Mouse (Mus musculus) hindbrain, postnatal 0 days (tissue): Measurements from ENCODE around the gene Anks1. TPM values are rescaled to one million over a fixed set of nuclear protein-coding genes. Genes with fewer than 3 reads are reported as not detected.

ENCODE experiments used
- ATAC-seq: fragments of 200-750 bp; cut with Nextera tagmentation; 2 replicates; pipeline ENCODE4 v1.8.0; 2017; ENCODE audit warnings: mild to moderate bottlenecking, moderate TSS enrichment, moderate library complexity
- DNase-seq: peaks from one replicate; pipeline ENCODE4 v3.0.0-alpha.2; 2015; ENCODE audit warnings: low spot score
- H3K27ac ChIP-seq: fragments of 300-500 bp; sonication (generic); 2 replicates; pipeline ENCODE4 v1.5.1; 2014; ENCODE audit warnings: mild to moderate bottlenecking
- H3K27me3 ChIP-seq: fragments of 300-500 bp; sonication (generic); 2 replicates; pipeline ENCODE4 v1.6.1; 2014; ENCODE audit warnings: low read length, mixed read lengths; ENCODE audit not compliant: insufficient read depth
- H3K36me3 ChIP-seq: fragments of 300-500 bp; sonication (generic); 2 replicates; pipeline ENCODE4 v1.6.1; 2014; ENCODE audit warnings: low read length, mixed read lengths; ENCODE audit not compliant: insufficient read depth
- H3K4me1 ChIP-seq: fragments of 300-500 bp; sonication (generic); 2 replicates; pipeline ENCODE4 v1.6.1; 2014; ENCODE audit warnings: antibody characterized with exemption, low read length, mixed read lengths; ENCODE audit not compliant: insufficient read depth
- H3K4me2 ChIP-seq: fragments of 300-500 bp; sonication (generic); 2 replicates; pipeline ENCODE4 v1.6.1; 2014; ENCODE audit warnings: low read depth, mild to moderate bottlenecking, low read length, moderate library complexity, mixed read lengths
- H3K4me3 ChIP-seq: fragments of 300-500 bp; sonication (generic); 2 replicates; pipeline ENCODE4 v1.5.1; 2014; ENCODE audit warnings: low read length
- H3K9ac ChIP-seq: fragments of 300-500 bp; sonication (generic); replicated peaks from 2 replicates; pipeline ENCODE4 v1.6.1; 2014; ENCODE audit warnings: mild to moderate bottlenecking, low read length, moderate library complexity, mixed read lengths
- H3K9me3 ChIP-seq: fragments of 300-500 bp; sonication (generic); 2 replicates; pipeline ENCODE4 v1.6.1; 2016; ENCODE audit warnings: low read length, mixed read lengths
- CTCF ChIP-seq: IDR thresholded peaks from 2 replicates; pipeline ENCODE4 v1.5.1; 2016; ENCODE audit warnings: antibody characterized with exemption, control low read depth, low read depth
- WGBS: fragments of 180-500 bp; shearing (Covaris S2); extraction: QIAGEN DNeasy Blood & Tissue Kit; methylation state at CpG from one replicate; pipeline ENCODE4 v1.1.7; 2014; 5-methylcytosine and 5-hydroxymethylcytosine counted together
- polyA plus RNA-seq: library from polyadenylated mRNA; unstranded; fragments of >200 nt; fragmentation: Nextera tagmentation; extraction: Ambion mirVana; gene quantifications from 2 replicates; pipeline ENCODE4 v1.2.1, GENCODE M21; 2015
- total RNA-seq: library from RNA; depleted of rRNA; stranded (reverse); fragments of >200 nt; gene quantifications from 2 replicates; pipeline ENCODE4 v1.2.3, GENCODE M21; 2014

Gene Anks1
- total and polyA plus RNA-seq, 2 experiments from 2014 or later, result 35.8 to 102 TPM

DNA sequence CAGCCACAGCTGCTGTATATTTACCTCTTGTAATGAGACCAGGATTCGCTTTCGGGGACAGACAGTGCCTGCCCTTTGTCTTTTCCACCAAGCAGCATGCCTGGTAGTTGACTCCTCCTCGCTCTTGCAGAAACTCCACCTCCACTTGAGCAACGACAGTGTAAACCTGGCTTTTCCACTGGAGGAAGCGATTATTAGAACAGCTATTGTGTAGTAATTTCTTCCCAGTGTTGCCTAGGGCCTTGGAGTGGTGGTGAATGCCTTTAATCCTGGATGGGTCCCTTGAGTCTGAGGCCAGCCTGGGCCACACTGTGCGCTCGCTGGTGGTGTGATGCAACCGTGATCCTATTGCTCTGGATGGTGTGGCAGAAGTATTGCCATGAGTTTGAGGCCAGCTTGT lies 26.0 kb upstream of the Anks1 start:
- Histone ChIP-seq H3K27me3 (no peaks in the 10 kb centered on the region), H3K4me3 (no peak overlapping the region), H3K4me2 (no peak overlapping the region), H3K36me3 (peaks cover 67% of the 10 kb centered on the region), H3K4me1 (no peaks in the 10 kb centered on the region), H3K9ac (no peak overlapping the region), H3K27ac (no peak overlapping the region), H3K9me3 (no peaks in the 10 kb centered on the region)
- no peak for TF ChIP-seq CTCF
- no peak for DNase-seq
- no peak for ATAC-seq
- WGBS, result 92% methylated on average over 8 of the region's 8 CpGs

DNA sequence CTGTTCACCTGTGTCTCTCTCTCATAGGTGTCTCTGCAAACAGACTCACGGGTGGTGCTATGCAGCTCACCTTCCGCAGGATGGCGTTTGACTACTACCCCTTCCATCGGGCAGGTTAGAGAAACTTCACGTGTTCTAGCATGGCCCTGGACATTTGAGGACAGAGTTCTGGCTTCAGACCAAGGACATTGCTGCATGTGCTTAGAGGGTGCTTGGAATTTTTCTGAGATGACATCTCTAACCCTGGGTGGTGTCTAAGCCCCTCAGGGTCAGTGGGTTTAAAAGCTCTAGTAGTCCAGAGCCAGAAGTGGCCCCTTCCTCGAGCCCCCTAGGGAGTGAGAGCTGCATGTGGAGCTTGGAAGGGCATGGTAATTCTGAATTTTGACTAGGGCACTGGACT lies 25.1 kb upstream of the Anks1 start:
- DNase-seq (no peak), ATAC-seq (no peak)
- Histone ChIP-seq H3K36me3 (peaks cover 68% of the 10 kb centered on the region), H3K27ac (no peak overlapping the region), H3K27me3 (no peaks in the 10 kb centered on the region), H3K9me3 (no peaks in the 10 kb centered on the region), H3K4me3 (no peak overlapping the region), H3K4me2 (no peak overlapping the region), H3K4me1 (no peaks in the 10 kb centered on the region), H3K9ac (no peak overlapping the region)
- TF ChIP-seq CTCF, result no peak
- WGBS, result 91% methylated on average over 6 of the region's 6 CpGs

DNA sequence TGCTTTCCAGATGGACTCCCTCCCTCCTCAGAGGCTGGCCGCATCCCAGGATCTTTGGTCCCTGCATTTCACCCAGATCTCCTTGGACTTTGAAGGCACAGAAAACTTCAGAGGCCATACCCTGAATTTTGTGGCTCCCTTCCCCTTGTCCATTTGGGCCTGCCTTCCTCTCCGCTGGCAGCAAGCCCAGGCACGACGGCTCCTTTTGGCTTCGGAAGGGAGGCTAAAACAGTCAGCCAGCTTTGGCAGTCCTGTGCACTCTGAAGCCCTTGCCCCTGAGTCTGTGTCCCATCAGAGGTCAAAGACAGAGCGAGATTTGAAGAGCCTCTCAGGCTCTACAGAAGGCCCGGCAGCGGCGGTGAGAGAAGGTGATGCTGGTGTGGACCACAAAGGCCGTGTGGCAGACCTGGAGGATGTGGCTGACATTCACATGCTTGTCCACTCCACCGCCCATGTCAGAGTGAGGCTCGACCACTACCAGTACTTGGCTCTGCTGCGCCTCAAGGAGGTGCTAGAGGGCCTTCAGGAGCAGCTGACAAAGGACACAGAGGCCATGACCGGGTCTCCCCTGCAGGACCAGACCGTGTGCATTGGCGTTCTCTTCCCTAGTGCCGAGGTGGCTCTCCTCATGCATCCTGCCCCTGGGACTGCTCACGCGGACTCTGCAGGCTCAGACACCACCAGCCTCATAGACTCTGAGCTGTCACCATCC lies 22.5 kb upstream of the Anks1 start:
- peak; percentile 17 for DNase-seq
- ATAC-seq, result 0 out of 2 replicates have a peak, but pooled peaks have one; percentile 21
- H3K9ac ChIP-seq, result no peak overlapping the region
- H3K4me3 ChIP-seq, result no peak overlapping the region
- TF ChIP-seq CTCF, result peak; percentile 40
- H3K9me3 ChIP-seq, result no peaks in the 10 kb centered on the region
- H3K27ac ChIP-seq, result no peak overlapping the region
- peaks cover 58% of the 10 kb centered on the region for H3K36me3 ChIP-seq
- H3K4me1 ChIP-seq, result no peaks in the 10 kb centered on the region
- no peak overlapping the region for H3K4me2 ChIP-seq
- WGBS, result 78% methylated on average over 19 of the region's 19 CpGs
- no peaks in the 10 kb centered on the region for H3K27me3 ChIP-seq

DNA sequence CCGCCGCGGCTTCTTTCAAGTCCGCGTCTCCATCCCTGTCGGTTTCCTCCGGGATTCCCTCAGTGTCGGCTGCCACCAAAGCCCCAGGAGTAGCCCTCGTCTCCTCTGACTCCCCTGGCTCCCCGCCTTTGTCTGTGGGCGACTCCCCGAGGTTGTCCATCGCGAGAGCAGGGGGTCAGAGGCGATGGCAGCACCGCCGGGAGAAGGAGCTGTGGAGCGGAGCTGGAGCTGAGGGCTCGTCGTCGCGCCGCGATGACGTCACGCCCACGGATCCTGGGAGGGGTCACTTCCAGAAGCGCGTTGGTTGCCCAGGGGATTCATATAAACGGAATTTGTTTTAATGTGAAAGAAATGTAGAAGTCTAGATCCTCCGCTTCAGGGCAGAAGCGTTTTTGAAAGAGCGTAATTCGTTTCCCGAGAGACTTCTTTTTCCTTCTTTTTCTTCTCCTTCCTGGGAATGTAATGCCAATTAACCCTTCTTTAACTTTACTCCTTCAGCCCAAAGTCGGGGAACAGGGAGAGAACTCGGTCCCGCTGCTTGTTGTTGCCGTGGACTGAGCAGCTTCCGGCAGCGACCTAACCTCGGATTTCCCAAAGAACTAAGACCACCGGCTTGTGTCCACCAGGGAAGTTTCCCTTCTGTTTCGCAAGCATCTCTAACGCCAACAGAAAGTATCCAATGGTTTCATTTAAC lies 1.4 kb upstream of the Anks1 start:
- peak; percentile 96 for DNase-seq
- peaks cover 18% of the 10 kb centered on the region for H3K36me3 ChIP-seq
- H3K4me1 ChIP-seq, result peaks cover 19% of the 10 kb centered on the region
- peak overlapping the region; percentile 92 for H3K4me3 ChIP-seq
- no peaks in the 10 kb centered on the region for H3K27me3 ChIP-seq
- under 1% methylated on average over 45 of the region's 45 CpGs for WGBS
- peak; percentile 71 for ATAC-seq
- no peaks in the 10 kb centered on the region for H3K9me3 ChIP-seq
- H3K9ac ChIP-seq, result peak overlapping the region; percentile 90
- peak overlapping the region; percentile 77 for H3K27ac ChIP-seq
- H3K4me2 ChIP-seq, result peak overlapping the region; percentile 96
- peak; percentile 59 for TF ChIP-seq CTCF

DNA sequence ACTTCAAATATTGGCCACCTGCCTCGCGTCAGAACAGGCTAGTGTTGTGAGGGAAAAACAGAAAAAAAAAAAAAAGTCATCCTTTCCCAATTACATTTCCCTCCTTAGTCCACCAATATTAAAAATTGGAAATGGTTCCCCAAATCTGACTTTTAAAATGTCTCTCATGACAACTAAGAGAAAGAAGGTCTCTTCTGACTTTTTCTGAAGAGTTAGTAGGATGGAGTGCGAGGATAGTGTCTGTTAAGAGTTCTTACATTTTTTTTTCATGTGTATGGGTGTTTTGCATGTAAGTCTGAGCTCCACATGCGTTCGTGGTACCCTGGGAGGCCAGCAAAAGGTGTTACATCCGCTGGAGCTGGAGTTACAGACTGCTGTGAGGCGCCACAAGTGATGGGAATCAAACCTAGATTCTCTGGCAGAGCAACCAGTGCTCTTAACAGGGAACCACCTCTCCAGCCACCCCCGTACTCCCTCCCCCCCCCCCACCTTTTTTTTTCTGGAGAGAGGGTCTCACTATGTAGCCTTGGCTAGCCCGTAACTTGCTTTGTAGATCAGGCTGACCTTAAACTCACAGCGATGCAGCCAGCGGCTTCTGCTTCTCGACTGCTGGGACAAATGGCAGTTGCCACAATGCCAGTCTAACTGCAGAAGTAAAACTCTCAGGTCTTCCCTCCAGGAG lies 759 bp upstream of the Anks1 start:
- no peaks in the 10 kb centered on the region for H3K9me3 ChIP-seq
- under 1% methylated on average over 11 of the region's 12 CpGs for WGBS
- DNase-seq (no peak), ATAC-seq (no peak)
- TF ChIP-seq CTCF, result no peak; the same call in 1 of the 2 replicates
- H3K36me3 ChIP-seq, result peaks cover 11% of the 10 kb centered on the region; the same call in 1 of the 2 replicates
- H3K9ac ChIP-seq, result peak overlapping the region; percentile 90
- H3K4me3 ChIP-seq, result peak overlapping the region; percentile 92
- H3K4me2 ChIP-seq, result peak overlapping the region; percentile 96
- H3K27me3 ChIP-seq, result no peaks in the 10 kb centered on the region
- H3K4me1 ChIP-seq, result peaks cover 19% of the 10 kb centered on the region
- H3K27ac ChIP-seq, result peak overlapping the region; percentile 91

DNA sequence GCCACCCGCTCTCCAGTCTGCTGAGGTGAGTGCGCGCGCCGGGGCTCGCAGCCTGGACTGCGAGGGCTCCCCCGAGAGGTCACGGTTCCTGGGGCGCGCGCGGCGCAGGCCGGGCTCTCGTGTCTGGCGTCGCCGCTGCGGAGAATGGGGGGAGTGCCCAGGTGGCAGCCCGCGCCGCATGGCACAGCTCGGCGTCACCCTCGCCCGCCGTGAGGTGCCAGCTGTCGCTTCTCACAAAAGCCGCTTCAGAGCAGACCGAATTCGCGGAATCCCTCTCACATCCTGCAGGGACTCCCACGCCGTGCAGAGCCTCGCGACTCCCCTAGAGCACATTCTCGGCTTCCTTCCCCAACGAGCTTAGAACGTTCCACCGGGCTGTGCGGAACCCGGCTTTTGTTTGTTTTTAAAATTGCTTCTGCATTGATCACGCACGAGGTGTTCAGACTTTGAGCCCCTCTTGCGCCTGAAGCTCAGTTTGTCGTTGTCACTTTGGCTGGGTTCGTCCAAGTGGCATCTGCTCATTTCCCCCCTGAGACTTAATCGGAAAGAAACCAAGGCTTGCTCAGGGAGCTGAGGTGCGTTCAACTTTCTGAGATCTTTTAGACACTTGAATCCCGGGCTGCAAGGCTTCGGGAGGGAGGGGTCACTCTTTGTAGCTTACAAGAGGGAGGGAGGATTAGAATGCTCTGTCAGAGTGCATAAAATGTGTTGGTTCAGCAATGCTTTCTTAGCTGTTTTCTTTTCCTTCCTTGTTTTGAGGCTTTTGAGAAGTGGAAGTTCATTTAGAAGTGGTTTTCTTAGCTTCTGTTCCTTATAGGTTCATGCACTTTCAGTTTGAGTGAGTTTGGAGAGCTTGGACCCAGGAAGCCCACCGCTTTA lies 755 bp downstream of the Anks1 start, which contains the start of gene Taf11:
TSS of gene Taf11 (minus strand) at position 223 of the 879 bp plus-strand sequence.
- H3K4me1 ChIP-seq, result peaks cover 19% of the 10 kb centered on the region
- peak within 1 kb of the TSS; percentile 92 for H3K4me3 ChIP-seq
- ATAC-seq (peak; percentile 53), DNase-seq (peak; percentile 74)
- peak within 1 kb of the TSS; percentile 91 for H3K27ac ChIP-seq
- peaks cover 4% of the 10 kb centered on the region; the same call in 1 of the 2 replicates for H3K36me3 ChIP-seq
- H3K4me2 ChIP-seq, result peak within 1 kb of the TSS; percentile 96
- no peaks in the 10 kb centered on the region for H3K27me3 ChIP-seq
- H3K9me3 ChIP-seq, result no peaks in the 10 kb centered on the region
- TF ChIP-seq CTCF, result no peak; the same call in 1 of the 2 replicates
- WGBS, result 6% methylated on average over 50 of the region's 53 CpGs
- peak within 1 kb of the TSS; percentile 73 for H3K9ac ChIP-seq
